Mouse (Mus musculus) forebrain, embryonic 12.5 days (tissue): Measurements from ENCODE around the gene Kat6b. TPM values are rescaled to one million over a fixed set of nuclear protein-coding genes. Genes with fewer than 3 reads are reported as not detected.

ENCODE experiments used
- ATAC-seq: fragments of 200-750 bp; cut with Nextera tagmentation; 2 replicates; pipeline ENCODE4 v1.8.0; 2017; ENCODE audit warnings: moderate TSS enrichment; ENCODE audit not compliant: low FRiP score
- H3K27ac ChIP-seq: fragments of 300-500 bp; sonication (generic); 2 replicates; pipeline ENCODE4 v1.5.1; 2016; ENCODE audit warnings: mild to moderate bottlenecking
- H3K27me3 ChIP-seq: fragments of 300-500 bp; sonication (generic); 2 replicates; pipeline ENCODE4 v1.6.1; 2016; ENCODE audit warnings: mild to moderate bottlenecking
- H3K36me3 ChIP-seq: fragments of 300-500 bp; sonication (generic); replicated peaks from 2 replicates; pipeline ENCODE4 v1.6.1; 2016; ENCODE audit warnings: mild to moderate bottlenecking
- H3K4me1 ChIP-seq: fragments of 300-500 bp; sonication (generic); 2 replicates; pipeline ENCODE4 v1.6.1; 2016
- H3K4me2 ChIP-seq: fragments of 300-500 bp; sonication (generic); 2 replicates; pipeline ENCODE4 v1.6.1; 2016; ENCODE audit warnings: mild to moderate bottlenecking, moderate library complexity
- H3K4me3 ChIP-seq: fragments of 300-500 bp; sonication (generic); replicated peaks from 2 replicates; pipeline ENCODE4 v1.5.1; 2016; ENCODE audit warnings: mild to moderate bottlenecking
- H3K9ac ChIP-seq: fragments of 300-500 bp; sonication (generic); 2 replicates; pipeline ENCODE4 v1.6.1; 2016; ENCODE audit warnings: mild to moderate bottlenecking
- H3K9me3 ChIP-seq: fragments of 300-500 bp; sonication (generic); 2 replicates; pipeline ENCODE4 v1.6.1; 2016
- WGBS: fragments of 180-500 bp; shearing (Covaris S2); methylation state at CpG from one replicate; pipeline ENCODE4 v1.1.7; 2016; 5-methylcytosine and 5-hydroxymethylcytosine counted together
- polyA plus RNA-seq: library from polyadenylated mRNA; unstranded; fragments of >200 nt; fragmentation: Nextera tagmentation; extraction: Ambion mirVana; gene quantifications from 2 replicates; pipeline ENCODE4 v1.2.1, GENCODE M21; 2016

The Kat6b gene
- polyA plus RNA-seq, 1 experiment from 2014 or later = 40.5 TPM

DNA sequence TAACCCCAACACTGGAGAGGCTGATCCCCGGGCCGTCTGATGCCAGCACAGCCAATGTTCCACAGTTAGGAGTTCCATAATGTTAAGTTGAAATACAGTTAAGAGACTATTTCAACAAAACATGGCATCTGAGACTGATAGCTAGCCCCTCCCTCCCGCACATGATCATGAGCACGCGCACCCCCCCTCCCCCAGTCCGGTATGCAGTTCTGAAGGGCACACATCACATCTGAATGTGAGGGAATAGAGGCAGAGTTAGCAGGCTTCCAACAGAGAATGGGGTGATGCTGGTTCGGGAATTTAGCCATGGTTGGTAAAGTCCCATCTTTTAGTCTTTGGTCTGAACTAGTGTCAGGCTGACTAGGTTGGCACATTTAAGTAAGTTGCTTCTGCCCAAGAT is 70.4 kb downstream of the Kat6b start:
- H3K4me1 ChIP-seq = peaks cover 48% of the 10 kb centered on the region
- ATAC-seq = no peak
- 86% methylated on average over 7 of the region's 7 CpGs for WGBS

DNA sequence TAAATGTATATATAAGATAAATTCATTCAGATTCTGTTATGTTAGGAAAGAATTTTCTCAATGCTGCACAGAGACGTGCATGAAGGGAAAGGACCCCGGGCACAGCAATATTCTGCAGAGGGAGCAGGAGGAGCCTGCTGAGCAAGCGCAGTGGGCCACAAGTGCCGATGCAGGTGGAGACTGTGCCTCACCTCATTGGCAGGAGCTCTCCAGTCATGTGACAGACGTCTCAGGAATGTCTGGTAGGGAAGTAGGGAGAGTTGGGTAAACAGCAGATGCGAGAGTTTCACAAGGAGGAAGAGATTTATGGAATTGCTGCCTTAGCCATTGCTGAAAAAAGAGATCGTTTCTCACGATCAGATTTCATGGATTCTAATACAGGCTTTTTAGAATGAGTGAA is 71.7 kb downstream of the Kat6b start:
- H3K9me3 ChIP-seq = no peaks in the 10 kb centered on the region
- H3K27ac ChIP-seq = no peak overlapping the region
- H3K27me3 ChIP-seq = no peaks in the 10 kb centered on the region
- H3K4me3 ChIP-seq = no peak overlapping the region
- no peak overlapping the region for H3K9ac ChIP-seq
- H3K4me1 ChIP-seq = peaks cover 35% of the 10 kb centered on the region
- 78% methylated on average over 8 of the region's 8 CpGs for WGBS
- no peak for ATAC-seq
- H3K4me2 ChIP-seq = no peak overlapping the region
- H3K36me3 ChIP-seq = no peaks in the 10 kb centered on the region

More for the DNA sequence above, 70.4 kb downstream of the Kat6b start:
- H3K36me3 ChIP-seq = no peaks in the 10 kb centered on the region
- H3K4me2 ChIP-seq = no peak overlapping the region
- no peaks in the 10 kb centered on the region for H3K27me3 ChIP-seq
- H3K9me3 ChIP-seq = no peaks in the 10 kb centered on the region
- no peak overlapping the region for H3K27ac ChIP-seq
- no peak overlapping the region for H3K9ac ChIP-seq
- H3K4me3 ChIP-seq = no peak overlapping the region

DNA sequence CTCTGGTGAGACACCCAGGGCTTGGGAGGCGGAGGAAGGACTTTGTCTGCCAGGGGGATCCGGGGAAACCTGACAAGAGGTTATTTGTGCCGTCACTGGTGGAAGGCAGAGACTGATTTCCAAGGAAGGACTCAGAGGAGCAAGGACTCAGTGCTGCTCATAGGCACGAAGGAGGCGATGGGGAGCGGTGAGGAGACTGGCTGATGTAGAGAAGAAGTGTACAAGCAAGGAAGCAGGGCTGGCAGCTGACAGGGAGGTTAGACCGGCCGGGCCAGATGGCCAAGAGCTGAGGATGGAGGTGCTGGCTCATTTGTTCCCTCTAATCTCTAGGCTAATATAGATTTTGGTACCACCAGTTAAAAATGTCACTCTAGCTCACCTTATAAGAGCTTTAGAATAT is 72.8 kb downstream of the Kat6b start:
- Histone ChIP-seq H3K9ac (no peak overlapping the region), H3K27me3 (no peaks in the 10 kb centered on the region), H3K36me3 (no peaks in the 10 kb centered on the region), H3K4me1 (peaks cover 38% of the 10 kb centered on the region), H3K9me3 (no peaks in the 10 kb centered on the region), H3K4me3 (no peak overlapping the region), H3K27ac (0 out of 2 replicates have a peak overlapping the region, but pooled peaks have one; percentile 31), H3K4me2 (no peak overlapping the region)
- no peak for ATAC-seq
- WGBS = 90% methylated on average over 8 of the region's 8 CpGs

DNA sequence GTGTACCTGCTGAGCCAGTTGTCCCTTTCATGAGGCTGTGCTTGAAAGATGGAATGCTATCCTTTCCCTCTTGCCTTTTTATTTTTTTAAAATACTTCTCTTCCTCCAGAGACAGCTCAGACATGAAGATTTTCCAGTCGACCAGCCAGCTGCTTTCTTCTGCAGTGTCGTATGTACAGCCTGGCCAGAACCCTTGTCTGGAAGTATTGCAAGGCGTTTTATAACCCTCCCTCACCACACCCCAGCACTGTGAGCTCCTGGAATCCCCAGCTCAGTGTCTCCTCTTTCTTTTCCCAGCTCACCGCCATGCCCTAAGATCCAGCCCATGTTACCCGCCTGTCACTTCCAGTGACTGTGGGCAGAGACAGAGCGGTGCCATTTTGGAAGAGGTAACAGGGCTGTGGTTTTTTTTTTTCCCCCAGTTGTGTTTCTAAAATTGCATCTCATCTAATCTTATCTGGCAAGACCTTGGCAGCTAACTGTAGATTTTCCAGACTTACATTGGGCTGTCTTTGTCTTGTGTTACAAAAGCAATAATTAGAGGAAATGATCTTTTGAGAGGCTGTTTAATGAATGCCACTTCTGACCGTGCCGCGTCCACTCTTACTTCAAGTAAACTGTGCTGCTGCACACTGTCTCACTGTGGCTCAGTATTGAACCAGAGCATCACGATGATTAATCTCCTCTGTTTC is 77.4 kb downstream of the Kat6b start:
- H3K27ac ChIP-seq = peak overlapping the region; percentile 27; the same call in 1 of the 2 replicates
- no peak overlapping the region for H3K4me3 ChIP-seq
- H3K4me1 ChIP-seq = peaks cover 46% of the 10 kb centered on the region
- ATAC-seq = no peak
- H3K36me3 ChIP-seq = no peaks in the 10 kb centered on the region
- no peak overlapping the region for H3K4me2 ChIP-seq
- H3K9me3 ChIP-seq = no peaks in the 10 kb centered on the region
- no peak overlapping the region for H3K9ac ChIP-seq
- 60% methylated on average over 10 of the region's 10 CpGs for WGBS
- no peaks in the 10 kb centered on the region for H3K27me3 ChIP-seq

DNA sequence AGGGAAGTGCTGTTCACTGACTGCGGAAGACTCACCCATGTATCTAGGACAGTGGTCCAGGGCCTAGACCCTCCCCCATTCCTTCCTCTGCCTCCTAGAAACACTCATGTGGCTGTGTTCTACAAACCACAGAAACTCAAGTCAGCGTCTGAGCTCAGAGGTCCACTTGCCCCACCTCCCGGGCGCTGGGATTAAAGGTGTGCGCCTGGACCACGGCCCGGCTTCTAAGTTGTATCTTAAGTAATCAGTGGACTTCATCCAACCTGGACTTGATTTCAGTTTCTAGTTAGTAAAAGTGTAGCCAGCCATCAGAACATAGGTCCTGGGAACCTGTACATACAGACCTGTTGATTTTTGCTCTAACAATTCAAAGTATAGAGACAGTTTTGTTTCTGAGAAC is 78.2 kb downstream of the Kat6b start:
- ATAC-seq = no peak
- H3K4me3 ChIP-seq = no peak overlapping the region
- WGBS = 87% methylated on average over 7 of the region's 7 CpGs

DNA sequence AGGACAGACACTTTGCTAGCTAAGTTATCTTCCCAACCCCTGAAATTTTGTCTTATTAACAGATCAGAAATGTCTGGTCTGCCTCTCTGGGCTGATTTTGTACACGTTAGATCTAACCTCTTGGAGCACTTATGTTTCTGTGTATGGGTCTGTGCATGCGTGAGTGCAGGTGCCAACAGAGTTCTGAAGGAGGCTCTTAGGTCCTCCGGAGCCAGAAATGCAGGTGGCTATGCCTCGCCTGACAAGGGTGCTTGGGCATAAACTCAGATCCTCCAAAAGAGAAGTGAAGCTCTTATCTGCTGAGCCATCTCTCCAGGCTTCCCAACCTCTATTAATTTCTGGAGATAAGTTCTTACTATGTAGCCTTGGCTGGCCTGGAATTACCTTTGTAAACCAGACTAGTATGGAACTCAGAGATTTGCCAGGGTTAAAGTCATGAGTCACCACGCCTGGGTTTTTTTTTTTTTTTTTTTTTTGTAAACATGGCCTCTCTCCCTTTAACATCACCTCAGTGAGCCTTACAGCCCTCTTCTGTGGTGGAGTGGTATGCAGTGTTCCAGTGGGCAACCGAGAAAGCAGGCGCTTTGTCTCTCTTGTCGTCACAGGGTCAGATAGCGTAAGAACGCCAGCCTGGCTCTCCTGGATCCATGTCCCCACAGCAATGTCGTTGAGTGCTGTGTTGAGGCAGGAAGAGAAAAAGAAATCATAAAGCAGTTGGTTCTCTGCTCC is 79.4 kb downstream of the Kat6b start:
- H3K4me2 ChIP-seq = no peak overlapping the region
- H3K9me3 ChIP-seq = no peaks in the 10 kb centered on the region
- H3K4me3 ChIP-seq = no peak overlapping the region
- H3K9ac ChIP-seq = no peak overlapping the region
- no peaks in the 10 kb centered on the region for H3K36me3 ChIP-seq
- no peaks in the 10 kb centered on the region for H3K27me3 ChIP-seq
- ATAC-seq = no peak
- peaks cover 48% of the 10 kb centered on the region for H3K4me1 ChIP-seq
- WGBS = 87% methylated on average over 11 of the region's 11 CpGs
- no peak overlapping the region for H3K27ac ChIP-seq

More for the DNA sequence above, 78.2 kb downstream of the Kat6b start:
- H3K4me2 ChIP-seq = no peak overlapping the region
- peaks cover 45% of the 10 kb centered on the region for H3K4me1 ChIP-seq
- H3K9me3 ChIP-seq = no peaks in the 10 kb centered on the region
- no peak overlapping the region for H3K27ac ChIP-seq
- no peak overlapping the region for H3K9ac ChIP-seq
- H3K27me3 ChIP-seq = no peaks in the 10 kb centered on the region
- H3K36me3 ChIP-seq = no peaks in the 10 kb centered on the region

DNA sequence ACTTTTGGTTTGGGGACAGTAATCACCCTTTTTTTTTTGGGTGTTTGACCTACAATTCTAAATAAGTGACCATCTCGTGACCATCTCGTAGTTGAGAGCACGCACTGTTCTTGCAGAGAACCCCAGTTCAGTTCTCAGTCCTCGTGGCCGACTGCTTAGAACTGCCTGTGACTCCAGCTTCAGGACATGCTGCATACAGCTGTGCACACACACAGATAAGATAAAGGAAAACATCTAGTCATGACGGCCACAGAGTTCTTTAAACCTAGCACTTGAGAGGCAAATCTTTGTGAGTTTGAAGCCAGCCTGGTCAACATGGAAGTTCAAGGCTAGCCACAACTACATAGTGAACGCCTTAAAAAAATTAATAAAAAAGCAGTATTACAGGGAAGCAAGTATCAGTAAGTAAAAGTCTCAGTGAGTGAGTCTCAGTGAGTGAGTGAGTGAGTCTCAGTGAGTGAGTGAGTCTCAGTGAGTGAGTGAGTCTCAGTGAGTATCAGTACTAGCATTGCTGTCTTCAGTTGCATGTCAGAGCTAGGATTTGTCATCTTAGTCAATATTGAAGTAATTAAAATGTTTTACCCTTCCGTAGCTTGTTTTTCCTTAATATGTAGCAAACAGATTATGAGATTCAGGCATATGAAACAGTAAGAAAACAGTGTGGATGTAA is 80.3 kb downstream of the Kat6b start:
- Histone ChIP-seq H3K4me2 (no peak overlapping the region), H3K9me3 (no peaks in the 10 kb centered on the region), H3K9ac (no peak overlapping the region), H3K27ac (no peak overlapping the region), H3K36me3 (no peaks in the 10 kb centered on the region), H3K4me1 (peaks cover 43% of the 10 kb centered on the region), H3K27me3 (no peaks in the 10 kb centered on the region), H3K4me3 (no peak overlapping the region)
- 94% methylated on average over 8 of the region's 8 CpGs for WGBS
- no peak for ATAC-seq

DNA sequence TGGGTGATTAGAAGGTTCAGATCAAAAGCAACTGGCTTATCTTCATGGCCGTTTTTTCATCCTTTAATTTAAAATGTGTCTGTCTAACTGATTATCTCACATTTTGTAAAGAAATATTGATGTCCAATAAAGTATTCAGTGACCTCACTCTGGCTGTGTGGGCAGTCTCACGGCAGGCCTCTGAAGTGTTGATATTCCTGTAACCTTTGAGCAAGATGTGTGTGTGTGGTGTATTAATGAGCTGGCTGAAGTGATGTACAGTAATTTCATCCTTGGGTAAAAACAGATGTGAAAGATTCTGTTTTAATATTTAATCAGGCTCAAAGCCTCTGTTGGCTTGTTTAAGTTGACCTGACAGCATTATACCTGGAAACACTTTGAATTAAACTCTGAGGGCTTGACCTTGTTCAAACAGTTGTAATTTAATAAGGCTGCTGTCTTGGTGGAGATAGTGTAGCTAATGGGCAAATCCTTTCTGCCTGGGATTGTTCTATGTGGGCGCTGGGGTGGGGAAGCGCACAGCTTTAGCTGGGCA is 82.4 kb downstream of the Kat6b start:
- H3K4me3 ChIP-seq = no peak overlapping the region
- no peaks in the 10 kb centered on the region for H3K27me3 ChIP-seq
- no peak overlapping the region for H3K4me2 ChIP-seq
- no peak overlapping the region for H3K27ac ChIP-seq
- H3K9me3 ChIP-seq = no peaks in the 10 kb centered on the region
- ATAC-seq = no peak
- H3K36me3 ChIP-seq = no peaks in the 10 kb centered on the region
- WGBS = 64% methylated on average over 4 of the region's 4 CpGs
- H3K4me1 ChIP-seq = peaks cover 40% of the 10 kb centered on the region
- H3K9ac ChIP-seq = no peak overlapping the region

DNA sequence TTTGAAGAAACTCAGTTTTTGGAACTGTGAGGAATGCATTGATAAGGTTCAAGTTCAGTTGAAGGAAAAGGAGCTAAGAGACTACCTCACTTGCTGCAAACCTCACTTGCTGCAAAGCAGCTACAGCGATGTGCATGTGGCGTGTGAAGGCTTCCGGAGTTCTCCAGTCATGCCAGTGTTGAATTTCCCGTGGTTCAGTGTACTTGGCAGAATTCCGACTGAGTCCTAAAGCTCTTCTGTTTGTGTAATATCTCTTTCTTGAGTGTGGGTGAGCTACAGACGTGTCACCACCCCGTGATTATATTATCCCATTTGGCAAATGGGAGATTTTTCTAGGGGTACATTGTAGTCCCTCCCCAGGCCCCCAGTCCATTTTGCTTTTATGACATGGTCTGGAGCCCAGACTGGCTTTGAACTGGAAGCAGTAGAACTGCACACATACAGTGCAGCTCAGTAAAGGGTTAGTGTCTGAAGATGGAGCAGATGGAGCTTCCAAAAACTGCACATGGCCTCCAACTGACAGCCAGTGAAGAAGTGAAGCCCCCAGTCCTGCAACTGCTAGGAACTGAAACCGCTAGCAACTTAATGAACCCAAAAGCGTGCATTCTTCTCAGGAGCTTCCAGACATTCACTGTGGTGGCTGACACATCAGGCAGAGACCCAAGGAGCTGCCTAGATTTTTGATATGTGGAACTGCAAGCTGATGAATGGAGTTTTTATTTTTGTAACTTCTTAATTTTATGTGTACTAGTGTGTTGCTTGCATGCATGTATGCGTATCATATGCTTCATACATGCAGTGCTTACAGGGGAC is 84.5 kb downstream of the Kat6b start:
- H3K27ac ChIP-seq = no peak overlapping the region
- no peaks in the 10 kb centered on the region for H3K36me3 ChIP-seq
- no peak overlapping the region for H3K4me3 ChIP-seq
- H3K27me3 ChIP-seq = no peaks in the 10 kb centered on the region
- peaks cover 42% of the 10 kb centered on the region for H3K4me1 ChIP-seq
- no peak overlapping the region for H3K9ac ChIP-seq
- ATAC-seq = no peak
- H3K4me2 ChIP-seq = no peak overlapping the region
- no peaks in the 10 kb centered on the region for H3K9me3 ChIP-seq
- WGBS = 95% methylated on average over 10 of the region's 10 CpGs

DNA sequence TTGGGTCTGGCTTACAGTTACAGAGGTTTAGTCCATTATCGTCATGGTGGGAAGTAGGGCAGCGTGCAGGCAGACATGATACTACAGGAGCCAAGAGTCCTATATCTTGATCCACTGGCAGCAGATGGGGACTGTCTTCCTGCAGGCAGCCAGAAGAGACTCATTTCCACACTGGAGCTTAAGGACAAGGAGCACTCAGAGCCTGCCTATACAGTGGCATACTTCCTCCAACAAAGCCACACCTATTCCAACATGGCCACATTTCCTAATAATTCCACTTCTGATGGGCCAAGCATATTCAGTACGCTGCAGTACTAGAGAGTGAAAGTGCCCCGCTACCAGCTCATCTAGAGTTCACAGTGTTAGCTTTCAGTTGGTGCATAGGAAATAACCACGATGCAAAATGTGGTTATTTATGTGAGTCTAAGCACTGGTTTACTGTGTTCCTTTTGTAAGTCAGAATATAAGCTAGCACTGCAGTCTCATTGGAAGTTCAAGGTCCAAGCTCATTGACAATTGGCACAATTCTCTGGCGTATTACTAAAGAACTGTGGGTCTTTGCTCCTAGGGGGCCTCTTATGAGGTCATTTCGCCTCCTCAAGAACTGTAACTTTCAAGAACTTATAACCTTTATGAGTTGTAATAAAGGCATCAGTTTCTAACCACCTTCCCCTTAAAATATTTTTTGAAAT is 86.2 kb downstream of the Kat6b start:
- no peaks in the 10 kb centered on the region for H3K36me3 ChIP-seq
- no peak overlapping the region for H3K9ac ChIP-seq
- no peaks in the 10 kb centered on the region for H3K9me3 ChIP-seq
- WGBS = 93% methylated on average over 7 of the region's 7 CpGs
- peaks cover 40% of the 10 kb centered on the region for H3K4me1 ChIP-seq
- no peak overlapping the region for H3K4me2 ChIP-seq
- no peaks in the 10 kb centered on the region for H3K27me3 ChIP-seq
- H3K27ac ChIP-seq = no peak overlapping the region
- H3K4me3 ChIP-seq = no peak overlapping the region
- no peak for ATAC-seq

DNA sequence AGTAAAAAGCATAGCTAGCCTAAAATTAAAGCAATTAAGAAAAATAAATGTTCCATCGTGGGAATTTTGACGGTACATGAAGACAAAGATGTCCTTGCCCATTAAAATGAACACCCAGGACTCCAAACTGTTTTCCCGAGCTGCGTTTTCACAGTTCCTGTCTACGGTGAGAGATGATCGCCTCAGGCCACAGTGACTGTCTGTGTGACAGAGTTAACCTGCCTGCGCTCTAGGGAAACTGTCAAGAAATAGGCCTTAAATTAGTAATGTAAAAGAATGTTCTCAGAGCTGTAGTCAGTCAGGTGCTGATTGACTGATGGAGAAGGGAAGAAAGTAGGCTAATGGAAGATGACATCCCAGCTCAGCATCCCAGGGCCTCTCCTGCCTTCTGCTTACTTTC is 87.6 kb downstream of the Kat6b start:
- WGBS = 74% methylated on average over 7 of the region's 7 CpGs
- no peak for ATAC-seq

More for the DNA sequence above, 87.6 kb downstream of the Kat6b start:
- no peaks in the 10 kb centered on the region for H3K36me3 ChIP-seq
- H3K27ac ChIP-seq = no peak overlapping the region
- peaks cover 26% of the 10 kb centered on the region for H3K4me1 ChIP-seq
- H3K4me3 ChIP-seq = no peak overlapping the region
- no peaks in the 10 kb centered on the region for H3K9me3 ChIP-seq
- H3K4me2 ChIP-seq = no peak overlapping the region
- H3K27me3 ChIP-seq = no peaks in the 10 kb centered on the region
- H3K9ac ChIP-seq = no peak overlapping the region
